Mouse (Mus musculus) T-helper 2 cell (primary cell): ENCODE results near the gene Rhot2.

Experiments used
- in situ Hi-C: fragments of 300-600 bp; cut with MboI, MseI; formaldehyde crosslinking; loops from one replicate; pipeline ENCODE4 v1.15.1; 2025; ENCODE audit warnings: high pct_unique_total_duplicates

Rhot2 gene

DNA sequence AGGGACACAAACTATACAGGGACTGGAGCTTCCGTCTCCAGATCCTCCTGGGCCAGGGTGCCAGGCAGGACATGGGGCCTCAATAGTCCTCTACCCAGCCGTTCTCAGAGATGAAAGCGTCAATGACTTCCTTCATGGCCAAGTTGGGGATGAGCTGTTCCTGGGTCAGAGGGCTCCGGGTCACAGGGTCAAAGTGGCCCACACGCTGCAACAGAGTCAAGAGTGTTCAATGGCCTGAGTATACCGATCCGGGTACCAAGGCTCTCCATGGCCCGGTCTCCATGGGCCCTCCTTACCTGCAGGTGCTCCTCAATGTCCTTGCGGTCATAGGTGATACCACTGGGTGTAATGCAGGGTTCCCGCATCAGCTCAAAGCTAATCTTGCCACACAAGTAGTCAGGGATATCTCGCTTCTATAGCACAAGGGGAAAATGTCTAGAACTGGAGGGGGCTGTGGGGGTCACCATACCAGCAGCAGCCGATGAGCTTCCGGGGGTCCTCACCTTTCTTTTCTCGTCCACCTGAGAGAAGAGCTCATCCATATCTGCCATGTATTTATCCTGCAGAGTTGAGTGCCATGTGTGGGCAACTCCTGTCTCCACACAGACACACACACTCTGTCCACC lies 13.7 kb downstream of the Rhot2 start:
- in situ Hi-C loops, result loop anchor here (5.0 to 25.0 kb wide), 3 partner anchors 41 to 2006 kb away; partner anchors contain the start of gene Snrpc

- in situ Hi-C loops, result loop anchor here (5.0 to 25.0 kb wide), 3 partner anchors 42 to 2007 kb away; partner anchors contain the start of gene Snrpc
Measured at GRCm38 (mm10) chr17:25830200-25830753, 14.4 kb downstream of the Rhot2 start.

DNA sequence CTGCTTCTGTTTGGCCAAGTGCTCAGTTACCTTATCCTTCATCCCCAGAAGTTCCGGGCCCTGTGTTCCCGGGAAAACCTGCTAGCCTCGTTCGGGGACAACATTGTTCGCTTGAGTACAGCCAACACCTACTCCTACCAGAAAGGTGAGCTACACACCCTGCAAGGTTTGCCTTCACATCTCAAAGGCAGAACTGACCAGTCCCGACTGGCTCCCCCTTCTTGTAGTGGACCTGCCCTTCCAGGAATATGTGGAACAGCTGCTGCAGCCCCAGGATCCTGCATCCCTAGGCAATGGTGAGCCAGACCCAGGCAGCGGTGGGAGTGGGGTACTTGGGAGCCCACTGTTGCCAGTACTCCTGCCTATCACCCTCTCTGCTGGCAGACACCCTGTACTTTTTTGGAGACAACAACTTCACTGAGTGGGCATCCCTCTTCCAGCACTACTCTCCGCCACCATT lies 15.1 kb downstream of the Rhot2 start:
- in situ Hi-C loops, result loop anchor here (5.0 to 25.0 kb wide), 3 partner anchors 43 to 2008 kb away; partner anchors contain the start of gene Snrpc

GRCm38 (mm10) chr17:25828712-25829557 lies 15.7 kb downstream of the Rhot2 start, which contains the start of gene Jmjd8:
TSS of gene Jmjd8 (plus strand) at chr17:25828867.
- in situ Hi-C loops, result loop anchor here (25.0 kb wide), 1 partner anchor 2008 kb away; the partner anchor contains the start of gene Snrpc

DNA sequence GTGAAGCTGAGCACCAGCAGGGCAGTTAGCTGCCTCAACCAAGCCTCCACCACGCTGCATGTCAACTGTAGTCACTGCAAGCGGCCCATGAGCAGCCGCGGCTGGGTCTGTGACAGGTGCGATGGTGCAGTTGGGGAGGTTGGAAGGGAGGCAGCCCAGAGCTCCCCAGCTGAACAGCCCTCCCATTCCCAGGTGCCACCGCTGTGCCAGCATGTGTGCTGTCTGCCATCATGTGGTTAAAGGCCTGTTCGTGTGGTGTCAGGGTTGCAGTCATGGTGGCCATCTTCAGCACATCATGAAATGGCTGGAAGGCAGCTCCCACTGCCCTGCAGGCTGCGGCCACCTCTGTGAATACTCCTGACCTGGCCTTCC lies 16.4 kb downstream of the Rhot2 start:
- in situ Hi-C loops, result loop anchor here (25.0 kb wide), 1 partner anchor 2009 kb away; the partner anchor contains the start of gene Snrpc

GRCm38 (mm10) chr17:25827546-25828222 lies 17.0 kb downstream of the Rhot2 start:
- in situ Hi-C loops, result loop anchor here (25.0 kb wide), 1 partner anchor 2010 kb away; the partner anchor contains the start of gene Snrpc

DNA sequence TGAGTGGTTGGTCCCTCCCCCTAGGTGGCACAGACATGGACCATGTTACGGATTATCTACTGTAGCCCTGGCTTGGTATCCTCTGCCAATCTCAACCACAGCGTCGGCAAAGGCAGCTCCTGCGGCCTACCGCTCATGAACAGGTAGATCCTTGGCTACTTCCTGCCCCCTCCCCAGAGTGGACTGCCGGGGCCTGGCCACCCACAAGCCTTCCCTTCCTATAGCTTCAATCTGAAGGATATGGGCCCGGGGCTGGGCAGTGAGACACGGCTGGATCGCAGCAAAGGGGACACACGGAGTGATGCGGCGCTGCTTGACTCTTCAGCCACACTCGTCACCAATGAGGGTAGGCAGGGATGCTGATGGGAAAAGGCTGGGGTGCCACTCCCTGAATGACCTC lies 17.6 kb downstream of the Rhot2 start:
- in situ Hi-C loops, result loop anchor here (25.0 kb wide), 1 partner anchor 2010 kb away; the partner anchor contains the start of gene Snrpc

DNA sequence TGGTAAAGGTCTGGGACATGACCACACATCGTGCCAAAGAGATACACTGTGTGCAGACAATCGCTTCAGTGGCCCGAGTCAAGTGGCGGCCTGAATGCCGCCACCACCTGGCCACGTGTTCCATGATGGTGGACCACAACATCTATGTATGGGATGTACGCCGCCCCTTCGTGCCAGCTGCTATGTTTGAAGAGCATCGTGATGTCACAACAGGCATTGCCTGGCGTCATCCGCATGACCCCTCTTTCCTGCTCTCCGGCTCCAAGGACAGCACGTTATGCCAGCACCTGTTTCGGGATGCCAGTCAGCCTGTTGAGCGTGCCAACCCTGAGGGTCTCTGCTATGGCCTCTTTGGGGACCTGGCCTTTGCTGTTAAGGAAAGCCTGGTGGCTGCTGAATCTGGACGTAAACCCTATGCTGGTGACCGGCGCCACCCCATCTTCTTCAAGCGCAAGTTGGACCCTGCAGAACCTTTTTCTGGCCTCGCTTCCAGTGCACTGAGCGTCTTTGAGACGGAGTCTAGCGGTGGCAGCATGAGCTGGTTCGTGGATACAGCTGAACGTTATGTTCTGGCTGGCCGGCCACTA lies 18.6 kb downstream of the Rhot2 start:
- in situ Hi-C loops, result loop anchor here (25.0 kb wide), 1 partner anchor 2011 kb away; the partner anchor contains the start of gene Snrpc

DNA sequence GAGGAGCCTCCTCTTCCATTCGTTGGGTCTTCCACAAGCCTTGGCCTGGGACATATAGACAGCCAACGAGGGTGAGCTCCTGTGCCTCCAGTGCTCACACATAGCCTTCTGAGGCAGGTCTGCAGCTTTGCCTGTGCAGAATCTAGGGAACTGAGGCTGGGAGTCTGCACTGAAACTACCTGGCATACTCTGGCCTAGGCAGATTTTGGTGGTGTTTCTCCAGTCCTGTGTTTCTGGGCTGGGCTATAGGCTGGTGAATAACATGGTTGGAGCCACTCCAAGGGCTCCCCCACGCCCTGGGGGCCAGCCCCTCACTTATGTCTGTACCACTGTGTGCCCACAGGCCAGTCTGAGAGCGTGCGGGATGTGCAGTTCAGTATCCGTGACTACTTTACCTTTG lies 19.3 kb downstream of the Rhot2 start:
- in situ Hi-C loops, result loop anchor here (25.0 kb wide), 1 partner anchor 2012 kb away; the partner anchor contains the start of gene Snrpc

GRCm38 (mm10) chr17:25824362-25825142 lies 20.1 kb downstream of the Rhot2 start:
- in situ Hi-C loops, result loop anchor here (25.0 kb wide), 1 partner anchor 2013 kb away; the partner anchor contains the start of gene Snrpc

DNA sequence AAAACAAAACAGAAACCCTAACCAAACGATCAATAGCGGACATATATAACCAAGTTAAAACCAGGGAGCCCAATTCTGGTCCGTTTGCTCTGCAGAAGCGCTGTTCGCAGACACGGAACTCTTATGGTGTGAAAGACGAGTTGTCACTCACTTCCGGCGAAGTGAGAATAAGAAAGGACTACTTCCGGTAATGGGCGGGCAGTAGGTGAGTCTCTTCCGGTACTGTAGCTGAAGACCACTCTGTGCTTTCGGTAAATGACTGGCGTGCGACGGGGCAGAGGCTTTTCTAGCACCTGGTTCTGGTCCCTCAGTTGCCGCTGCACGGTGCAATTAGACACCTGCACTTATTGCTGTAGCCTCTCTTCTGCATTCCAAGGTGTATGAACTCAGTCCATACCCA lies 21.2 kb downstream of the Rhot2 start, which contains the start of gene Wdr24:
Wdr24 (plus strand) TSS at position 176 of the 400 bp plus-strand sequence.
- in situ Hi-C loops, result no loop called here

GRCm38 (mm10) chr17:25818851-25819780 lies 25.5 kb downstream of the Rhot2 start:
- in situ Hi-C loops, result no loop called here

- in situ Hi-C loops, result no loop called here
Measured at GRCm38 (mm10) chr17:25817662-25818061, 27.0 kb downstream of the Rhot2 start.

DNA sequence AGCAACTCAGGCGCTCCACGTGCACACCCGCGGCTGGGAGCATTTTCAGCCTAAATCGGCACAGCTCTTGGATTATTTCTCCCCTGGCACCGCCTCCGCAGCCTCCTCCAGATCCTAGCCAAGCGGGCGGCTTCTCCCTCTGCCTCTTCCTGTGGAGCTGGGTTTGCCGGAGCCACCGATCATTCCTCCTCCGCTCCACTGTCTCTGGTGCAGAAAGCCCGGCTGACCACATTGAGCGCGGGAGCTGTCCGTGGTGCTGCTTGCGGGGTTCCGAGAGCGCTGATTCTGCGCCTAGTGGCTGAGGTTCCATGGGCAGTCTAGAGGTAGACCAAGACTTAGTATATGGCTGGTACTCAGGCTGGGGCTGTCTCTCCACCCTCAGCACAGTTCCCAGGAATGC lies 31.2 kb downstream of the Rhot2 start:
- in situ Hi-C loops, result no loop called here

DNA sequence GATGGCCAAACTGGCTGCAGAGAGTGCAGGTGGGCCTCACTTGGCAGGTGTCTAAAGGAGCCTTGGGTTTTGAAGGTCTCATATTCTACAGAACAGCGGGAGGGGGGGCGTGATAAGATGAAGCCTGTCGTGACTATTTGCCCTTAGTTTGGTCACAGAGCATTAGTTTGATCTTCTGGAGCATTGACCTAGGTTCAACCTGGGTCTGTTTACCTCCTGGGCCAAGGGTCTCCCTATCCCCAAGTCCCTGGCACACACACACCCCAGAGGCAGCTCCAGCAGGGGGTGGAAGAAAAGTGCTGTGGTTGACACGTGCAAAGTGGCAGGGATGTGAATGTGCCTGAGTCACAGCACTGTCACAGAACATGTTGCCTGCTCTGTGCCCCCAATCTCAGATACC lies 33.8 kb downstream of the Rhot2 start:
- in situ Hi-C loops, result no loop called here

- in situ Hi-C loops, result no loop called here
Measured at GRCm38 (mm10) chr17:25809606-25810340, 34.9 kb downstream of the Rhot2 start.

DNA sequence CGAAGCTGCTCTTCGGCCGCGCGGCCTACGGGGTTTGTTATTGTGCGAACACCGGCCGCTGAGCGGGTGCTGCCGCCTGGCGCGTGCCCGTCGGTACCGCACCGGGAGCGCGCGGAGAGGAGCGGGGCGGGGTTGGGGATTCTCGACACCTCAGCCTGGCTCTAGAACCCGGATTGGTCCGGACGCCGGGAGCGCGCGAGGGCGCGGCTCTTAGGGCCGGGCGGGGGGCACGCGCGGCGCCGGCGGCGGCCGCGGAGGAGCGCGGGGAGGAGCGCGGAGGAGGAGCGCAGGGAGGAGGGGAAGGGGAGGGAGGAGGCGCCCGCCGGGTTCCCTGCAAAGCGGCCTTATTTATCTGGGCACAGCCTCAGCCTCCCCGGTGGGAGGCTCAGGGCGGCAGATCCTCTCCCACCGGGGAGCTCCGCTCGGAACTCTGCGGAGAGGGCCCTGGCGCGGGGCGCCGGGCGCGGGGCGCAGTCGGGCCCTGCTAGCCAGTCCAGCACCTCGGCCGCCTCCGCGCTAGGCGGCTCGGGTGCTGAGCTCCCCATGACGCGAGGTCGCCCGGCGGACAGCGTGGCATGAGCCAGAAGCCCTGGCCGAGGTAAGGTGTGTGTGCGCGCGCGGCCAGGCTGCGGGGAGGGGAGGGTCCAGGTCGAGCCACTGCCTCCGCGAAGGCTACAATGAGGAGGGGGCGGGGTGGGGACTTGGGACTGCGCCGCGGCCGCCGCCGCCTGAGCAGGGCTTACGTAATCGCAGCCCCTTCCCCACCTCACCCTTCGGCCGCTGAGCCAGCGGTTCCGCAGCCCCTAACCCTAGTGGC lies 35.7 kb downstream of the Rhot2 start, which contains the start of gene Fbxl16:
Fbxl16 (plus strand) TSS at position 297 of the 817 bp plus-strand sequence.
- in situ Hi-C loops, result no loop called here
